Mouse (Mus musculus) liver, adult 2 months (tissue): ENCODE results near the gene Cenpk. TPM values are rescaled to one million over a fixed set of nuclear protein-coding genes. Genes with fewer than 3 reads are reported as not detected.

Experiments used
- DNase-seq: peaks from one replicate; pipeline ENCODE4 v3.0.0-alpha.2; 2011; ENCODE audit warnings: low read depth, low spot score; ENCODE audit errors: extremely low read depth
- H3K27ac ChIP-seq: fragments of 200-500 bp; replicated peaks from 2 replicates; pipeline ENCODE4 v1.5.1; 2012; ENCODE audit warnings: low read depth, mild to moderate bottlenecking, control low read depth, inconsistent platforms, low read length; ENCODE audit not compliant: insufficient read depth
- H3K27me3 ChIP-seq: fragments of 200-500 bp; 2 replicates; pipeline ENCODE4 v1.6.1; 2012; ENCODE audit warnings: mild to moderate bottlenecking, moderate library complexity, low read length, inconsistent platforms; ENCODE audit not compliant: control insufficient read depth, insufficient read depth
- H3K36me3 ChIP-seq: fragments of 200-500 bp; 2 replicates; pipeline ENCODE4 v1.6.1; 2012; ENCODE audit warnings: low read length, inconsistent platforms; ENCODE audit not compliant: control insufficient read depth, insufficient read depth
- H3K4me1 ChIP-seq: fragments of 200-500 bp; 2 replicates; pipeline ENCODE4 v1.6.1; 2011; ENCODE audit warnings: low read length; ENCODE audit not compliant: control insufficient read depth, insufficient read depth
- H3K4me3 ChIP-seq: fragments of 200-500 bp; 2 replicates; pipeline ENCODE4 v1.5.1; 2011; ENCODE audit warnings: low read depth, mild to moderate bottlenecking, control low read depth, low read length, moderate library complexity; ENCODE audit not compliant: insufficient read depth
- H3K79me2 ChIP-seq: fragments of 200-500 bp; 2 replicates; pipeline ENCODE4 v1.6.1; 2012; ENCODE audit warnings: inconsistent platforms, mild to moderate bottlenecking, low read length, moderate library complexity; ENCODE audit not compliant: control insufficient read depth, insufficient read depth
- H3K9ac ChIP-seq: fragments of 200-500 bp; 2 replicates; pipeline ENCODE4 v1.6.1; 2012; ENCODE audit warnings: low read depth, mild to moderate bottlenecking, control low read depth, inconsistent platforms, low read length
- CTCF ChIP-seq: fragments of 200-500 bp; IDR thresholded peaks from 2 replicates; pipeline ENCODE4 v1.5.1; 2011; ENCODE audit warnings: low read depth, low read length, control low read depth
- POLR2A ChIP-seq: fragments of 200-500 bp; IDR thresholded peaks from 2 replicates; pipeline ENCODE4 v1.6.1; 2011; ENCODE audit warnings: low read length, control low read depth; ENCODE audit not compliant: insufficient read depth; ENCODE audit errors: extremely low read depth
- WGBS: fragments of 180-500 bp; shearing (Covaris S2); methylation state at CpG from one replicate; pipeline ENCODE4 v1.1.7; 2018; 5-methylcytosine and 5-hydroxymethylcytosine counted together
- polyA plus RNA-seq: library from polyadenylated mRNA; depleted of rRNA; stranded (reverse); fragments of >200 nt; gene quantifications from 2 replicates; pipeline ENCODE4 v1.2.3, GENCODE M21; 2012; rRNA removed
- total RNA-seq: library from RNA; depleted of rRNA; stranded (reverse); fragments of >200 nt; gene quantifications from 2 replicates; pipeline ENCODE4 v1.2.3, GENCODE M21; 2014; rRNA removed

Gene Cenpk
- total and polyA plus RNA-seq, 2 experiments: 0.12 to 1.3 TPM

DNA sequence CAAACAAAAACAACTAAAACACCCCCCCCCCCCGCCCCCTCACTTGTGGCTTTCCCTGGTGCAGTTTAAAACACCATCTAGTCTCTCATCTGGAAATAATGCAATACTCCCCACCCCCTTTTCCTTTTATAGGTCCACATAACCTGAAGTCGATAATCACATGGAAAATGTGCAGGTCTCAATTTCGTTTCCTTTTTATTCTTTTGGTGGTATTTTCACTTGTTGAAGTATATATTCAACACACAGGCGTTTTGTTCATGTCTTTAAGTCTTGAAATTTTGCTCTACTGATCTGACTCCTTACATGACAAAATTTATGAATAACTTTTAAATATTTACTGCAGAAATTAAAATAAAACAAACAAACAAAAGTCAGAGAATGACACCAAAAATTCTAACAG, 57.9 kb downstream of the Cenpk start:
- DNase-seq: peak; percentile 67
- Histone ChIP-seq H3K4me1 (peaks cover 1% of the 10 kb centered on the region; the same call in 1 of the 2 replicates), H3K79me2 (no peaks in the 10 kb centered on the region), H3K9ac (no peak overlapping the region), H3K27me3 (no peaks in the 10 kb centered on the region), H3K27ac (peak overlapping the region; percentile 100), H3K4me3 (peak overlapping the region; percentile 73), H3K36me3 (no peaks in the 10 kb centered on the region)
- TF ChIP-seq POLR2A: no peak
- TF ChIP-seq CTCF: no peak
- WGBS: 0% methylated on average over 4 of the region's 4 CpGs

DNA sequence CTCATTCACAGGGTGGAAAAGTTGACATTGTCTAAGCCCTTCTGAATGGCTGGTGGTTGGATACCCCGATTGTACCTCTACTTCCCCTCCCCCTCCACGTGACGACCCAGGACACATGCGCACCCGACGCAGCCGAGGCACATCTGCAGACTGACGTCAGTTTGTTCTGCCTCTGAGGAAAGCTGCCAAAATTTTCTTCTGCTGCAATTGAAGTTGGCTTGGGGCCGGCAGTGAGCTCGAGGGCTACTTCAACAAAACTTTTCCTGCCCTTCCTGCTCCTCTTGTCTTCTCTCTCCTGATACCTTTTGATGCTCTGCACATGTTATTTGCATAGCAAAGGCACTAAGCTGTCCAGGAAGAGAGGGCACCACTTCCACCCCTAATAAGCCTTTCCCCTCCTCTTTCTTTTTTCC, 58.5 kb downstream of the Cenpk start:
- WGBS: under 1% methylated on average over 10 of the region's 10 CpGs
- peak; percentile 94 for DNase-seq

GRCm38 (mm10) chr13:104287366-104288225, 59.2 kb downstream of the Cenpk start, which contains the start of gene Adamts6:
Adamts6 (plus strand) TSS chr13:104287835.
- Histone ChIP-seq H3K27me3 (no peaks in the 10 kb centered on the region), H3K4me3 (peak within 1 kb of the TSS; percentile 52), H3K4me1 (peaks cover 1% of the 10 kb centered on the region; the same call in 1 of the 2 replicates), H3K9ac (peak within 1 kb of the TSS; percentile 76), H3K79me2 (no peaks in the 10 kb centered on the region), H3K36me3 (no peaks in the 10 kb centered on the region), H3K27ac (peak within 1 kb of the TSS; percentile 96)
- TF ChIP-seq POLR2A (no peak), CTCF (no peak)
- DNase-seq: peak; percentile 71
- under 1% methylated on average over 23 of the region's 23 CpGs for WGBS

More for the DNA sequence above, 58.5 kb downstream of the Cenpk start:
- H3K27me3 ChIP-seq: no peaks in the 10 kb centered on the region
- no peaks in the 10 kb centered on the region for H3K79me2 ChIP-seq
- peak overlapping the region; percentile 96 for H3K27ac ChIP-seq
- no peaks in the 10 kb centered on the region for H3K36me3 ChIP-seq
- peaks cover 1% of the 10 kb centered on the region; the same call in 1 of the 2 replicates for H3K4me1 ChIP-seq
- H3K9ac ChIP-seq: peak overlapping the region; percentile 76
- no peak for TF ChIP-seq CTCF
- peak overlapping the region; percentile 45 for H3K4me3 ChIP-seq

DNA sequence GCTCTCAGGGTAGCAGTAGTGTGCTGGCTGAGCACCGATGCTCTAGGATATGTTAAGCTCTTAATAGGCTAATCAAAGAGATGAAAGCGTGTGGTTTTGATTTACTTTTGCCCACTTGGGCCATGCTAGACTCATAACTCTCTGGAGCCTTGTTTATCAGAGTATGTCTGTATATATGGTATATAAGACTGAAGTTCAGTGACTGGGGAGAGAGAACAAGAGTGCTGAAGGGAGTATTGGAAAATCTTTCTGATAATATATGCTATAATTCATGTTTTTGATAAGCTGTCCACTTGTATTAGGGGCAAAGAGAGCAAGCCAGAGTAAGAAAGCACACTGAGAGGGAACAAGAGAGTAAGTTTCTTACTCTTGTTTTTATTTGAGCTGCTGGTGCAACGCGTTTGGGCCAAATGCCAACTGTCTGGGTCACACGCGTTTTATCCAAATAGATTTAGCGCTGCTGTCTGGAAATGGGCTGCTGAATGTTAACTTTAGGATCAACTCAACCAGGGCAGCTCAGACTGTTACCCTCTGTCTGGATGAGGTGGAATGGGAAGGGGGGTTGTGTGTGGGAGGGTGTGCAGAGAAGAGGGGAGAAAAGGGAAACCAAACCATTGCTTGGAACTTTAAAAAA, 59.9 kb downstream of the Cenpk start:
- Histone ChIP-seq H3K4me3 (peak overlapping the region; percentile 52), H3K9ac (peak overlapping the region; percentile 66; the same call in 1 of the 2 replicates), H3K27ac (peak overlapping the region; percentile 78), H3K4me1 (peaks cover 1% of the 10 kb centered on the region; the same call in 1 of the 2 replicates), H3K79me2 (no peaks in the 10 kb centered on the region), H3K36me3 (no peaks in the 10 kb centered on the region), H3K27me3 (no peaks in the 10 kb centered on the region)
- TF ChIP-seq POLR2A: no peak
- TF ChIP-seq CTCF: no peak
- DNase-seq: peak; percentile 86
- 2% methylated on average over 7 of the region's 7 CpGs for WGBS

DNA sequence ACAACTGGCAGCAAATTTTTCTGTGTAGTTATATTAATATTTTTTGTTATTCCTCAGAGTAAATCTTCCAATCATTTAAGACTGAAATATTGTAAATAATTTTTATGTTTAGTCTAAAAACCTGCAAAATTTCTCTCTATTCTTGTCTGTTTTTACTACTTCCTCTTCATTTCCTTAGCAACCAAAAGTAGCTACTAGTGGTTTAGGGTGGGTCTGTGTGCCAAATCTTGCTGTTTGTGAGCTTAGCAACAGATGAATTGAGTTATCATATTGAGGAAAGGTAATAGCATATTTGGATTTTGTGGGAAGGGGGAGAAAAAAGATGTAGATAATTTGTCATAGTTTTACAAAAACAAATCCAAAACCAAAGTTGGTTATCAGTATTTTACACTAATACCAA, 60.8 kb downstream of the Cenpk start:
- Histone ChIP-seq H3K4me1 (peaks cover 1% of the 10 kb centered on the region; the same call in 1 of the 2 replicates), H3K36me3 (no peaks in the 10 kb centered on the region), H3K4me3 (no peak overlapping the region), H3K27me3 (no peaks in the 10 kb centered on the region), H3K9ac (no peak overlapping the region), H3K79me2 (no peaks in the 10 kb centered on the region), H3K27ac (no peak overlapping the region)
- no peak for DNase-seq
- TF ChIP-seq POLR2A: no peak

DNA sequence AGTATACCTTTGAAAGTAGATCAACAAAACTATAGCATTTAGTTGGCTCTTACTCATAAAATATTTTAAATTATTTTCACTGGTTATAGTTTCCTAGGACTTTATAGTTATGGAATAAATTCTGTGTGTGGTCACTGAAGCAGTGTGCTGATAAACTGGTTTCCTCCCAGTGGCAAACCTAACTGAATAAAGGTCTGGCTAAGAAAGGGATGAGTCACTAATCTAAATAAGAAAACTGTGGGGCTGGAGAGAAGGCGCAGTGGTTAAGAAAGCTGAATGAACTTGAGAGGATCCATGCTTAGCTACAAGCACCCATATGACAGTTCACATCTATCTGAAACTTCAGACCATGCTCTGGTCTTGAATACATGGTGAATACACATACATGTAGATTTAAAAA, 67.1 kb downstream of the Cenpk start:
- WGBS: 97% methylated on average over 1 of the region's 1 CpGs
- H3K4me3 ChIP-seq: no peak overlapping the region

More for the DNA sequence above, 67.1 kb downstream of the Cenpk start:
- H3K79me2 ChIP-seq: no peaks in the 10 kb centered on the region
- H3K4me1 ChIP-seq: no peaks in the 10 kb centered on the region
- no peak for DNase-seq
- no peak overlapping the region for H3K9ac ChIP-seq
- no peak overlapping the region for H3K27ac ChIP-seq
- no peaks in the 10 kb centered on the region for H3K27me3 ChIP-seq
- H3K36me3 ChIP-seq: no peaks in the 10 kb centered on the region
- no peak for TF ChIP-seq CTCF
- no peak for TF ChIP-seq POLR2A

Other genes with a start within 250 kb of the Cenpk start
- gene Nln, start 119.0 kb upstream of the Cenpk start, total RNA-seq: 33.9 and 39.0 TPM in 2 replicates
- gene Nln, start 119.0 kb upstream of the Cenpk start, polyA plus RNA-seq: 9.1 and 9.8 TPM in 2 replicates
- 2.1 and 3.2 TPM in 2 replicates for gene Sgtb, start 118.9 kb upstream of the Cenpk start, total RNA-seq
- 0.34 and 0.51 TPM in 2 replicates for gene Sgtb, start 118.9 kb upstream of the Cenpk start, polyA plus RNA-seq
- gene Trappc13, start 50.1 kb upstream of the Cenpk start, total RNA-seq: 23.6 and 26.3 TPM in 2 replicates
- 4.6 and 6.3 TPM in 2 replicates for gene Trappc13, start 50.1 kb upstream of the Cenpk start, polyA plus RNA-seq
- 14.4 and 19.5 TPM in 2 replicates for gene Trim23, start 49.8 kb upstream of the Cenpk start, total RNA-seq
- 1.3 and 1.7 TPM in 2 replicates for gene Trim23, start 49.8 kb upstream of the Cenpk start, polyA plus RNA-seq
- gene Ppwd1, start 232 bp downstream of the Cenpk start, total RNA-seq: 9.5 and 11.2 TPM in 2 replicates
- 0.90 and 1.0 TPM in 2 replicates for gene Ppwd1, start 232 bp downstream of the Cenpk start, polyA plus RNA-seq
- gene Adamts6, start 59.2 kb downstream of the Cenpk start, total RNA-seq: 2.1 and 4.4 TPM in 2 replicates
- 0.25 and 0.75 TPM in 2 replicates for gene Adamts6, start 59.2 kb downstream of the Cenpk start, polyA plus RNA-seq